Mouse (Mus musculus): ENCODE results near the gene Rora.

Gene Rora

DNA sequence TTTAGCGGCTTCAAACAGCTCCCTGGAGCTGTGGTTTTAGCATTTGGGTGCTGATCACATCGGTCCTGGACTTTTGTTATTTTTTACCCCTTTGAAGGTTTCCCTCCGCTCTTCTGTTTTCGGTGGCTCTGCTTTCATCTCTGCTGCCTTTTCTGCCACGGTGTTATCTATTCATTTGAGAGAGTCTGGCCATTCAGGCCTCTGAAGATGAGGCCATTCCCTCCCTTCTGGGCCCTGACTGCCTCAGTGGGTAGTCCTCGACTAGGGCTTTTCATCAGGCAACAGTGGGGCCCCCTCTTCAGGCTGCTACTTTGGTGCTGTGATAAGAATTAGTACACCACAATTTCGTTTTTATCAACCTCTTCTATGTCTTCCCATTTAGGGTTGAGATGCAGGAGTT, 617.3 kb downstream of the Rora start:
- in situ Hi-C loops (cut with MboI, MseI): loop anchor here (10.0 kb wide), 2 partner anchors 106 to 1624 kb away; no protein-coding TSS in a partner anchor

GRCm38 (mm10) chr9:69272884-69273283, 619.3 kb downstream of the Rora start:
- in situ Hi-C loops (cut with MboI, MseI): loop anchor here (10.0 kb wide), 2 partner anchors 108 to 1622 kb away; no protein-coding TSS in a partner anchor

GRCm38 (mm10) chr9:69274766-69275485, 621.3 kb downstream of the Rora start:
- in situ Hi-C loops (cut with MboI, MseI): loop anchor here (10.0 kb wide), 2 partner anchors 110 to 1620 kb away; no protein-coding TSS in a partner anchor

GRCm38 (mm10) chr9:69277256-69277655, 623.7 kb downstream of the Rora start:
- in situ Hi-C loops (cut with MboI, MseI): loop anchor here (10.0 kb wide), 2 partner anchors 112 to 1618 kb away; no protein-coding TSS in a partner anchor

DNA sequence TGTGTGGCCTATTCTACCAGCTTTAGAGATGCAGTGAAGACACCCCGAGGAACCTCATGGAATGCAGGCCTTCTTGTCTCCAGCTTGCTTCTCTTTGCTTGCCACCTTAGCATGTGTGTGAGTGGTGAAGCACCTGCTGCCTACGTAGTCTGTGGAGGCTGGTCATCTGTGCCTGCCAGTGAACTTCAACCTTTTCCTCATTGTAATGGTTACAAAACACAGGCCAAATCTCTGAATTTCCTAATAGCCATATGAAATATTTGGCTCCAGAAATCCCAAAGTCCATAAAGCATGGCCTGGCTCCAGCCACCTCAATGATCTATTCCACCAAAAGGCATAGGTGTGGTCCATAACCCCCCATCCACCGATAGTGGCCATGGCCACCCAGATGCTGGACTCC, 631.4 kb downstream of the Rora start:
- in situ Hi-C loops (cut with MboI, MseI): loop anchor here in 1 of 2 experiments (5.0 kb wide), 2 partner anchors 123 to 318 kb away; no protein-coding TSS in a partner anchor

- in situ Hi-C loops (cut with MboI, MseI): loop anchor here in 1 of 2 experiments (5.0 kb wide), 2 partner anchors 126 to 321 kb away; no protein-coding TSS in a partner anchor
These were observed 634.5 kb downstream of the Rora start for GRCm38 (mm10) chr9:69288113-69288512.

DNA sequence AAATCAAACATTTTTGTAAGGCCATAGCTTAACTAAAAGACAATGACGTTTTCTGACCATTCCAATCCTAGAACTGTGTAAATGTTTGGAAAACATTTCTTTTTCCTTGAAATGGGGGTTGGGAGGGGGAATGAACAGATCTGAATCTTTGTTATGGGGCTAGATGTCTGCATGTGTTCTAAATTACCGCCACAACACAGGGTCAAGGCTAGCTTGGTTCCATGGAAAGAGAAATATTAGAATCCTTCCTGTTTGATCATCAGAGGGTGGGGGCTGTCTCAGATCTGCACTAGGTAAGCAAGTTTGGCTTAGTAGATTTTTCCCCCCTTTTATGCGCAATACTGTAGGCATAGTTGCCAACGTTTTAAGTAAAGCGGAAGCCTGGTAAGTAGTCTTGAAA, 635.0 kb downstream of the Rora start:
- in situ Hi-C loops (cut with MboI, MseI): loop anchor here in 1 of 2 experiments (5.0 kb wide), 2 partner anchors 126 to 321 kb away; no protein-coding TSS in a partner anchor

DNA sequence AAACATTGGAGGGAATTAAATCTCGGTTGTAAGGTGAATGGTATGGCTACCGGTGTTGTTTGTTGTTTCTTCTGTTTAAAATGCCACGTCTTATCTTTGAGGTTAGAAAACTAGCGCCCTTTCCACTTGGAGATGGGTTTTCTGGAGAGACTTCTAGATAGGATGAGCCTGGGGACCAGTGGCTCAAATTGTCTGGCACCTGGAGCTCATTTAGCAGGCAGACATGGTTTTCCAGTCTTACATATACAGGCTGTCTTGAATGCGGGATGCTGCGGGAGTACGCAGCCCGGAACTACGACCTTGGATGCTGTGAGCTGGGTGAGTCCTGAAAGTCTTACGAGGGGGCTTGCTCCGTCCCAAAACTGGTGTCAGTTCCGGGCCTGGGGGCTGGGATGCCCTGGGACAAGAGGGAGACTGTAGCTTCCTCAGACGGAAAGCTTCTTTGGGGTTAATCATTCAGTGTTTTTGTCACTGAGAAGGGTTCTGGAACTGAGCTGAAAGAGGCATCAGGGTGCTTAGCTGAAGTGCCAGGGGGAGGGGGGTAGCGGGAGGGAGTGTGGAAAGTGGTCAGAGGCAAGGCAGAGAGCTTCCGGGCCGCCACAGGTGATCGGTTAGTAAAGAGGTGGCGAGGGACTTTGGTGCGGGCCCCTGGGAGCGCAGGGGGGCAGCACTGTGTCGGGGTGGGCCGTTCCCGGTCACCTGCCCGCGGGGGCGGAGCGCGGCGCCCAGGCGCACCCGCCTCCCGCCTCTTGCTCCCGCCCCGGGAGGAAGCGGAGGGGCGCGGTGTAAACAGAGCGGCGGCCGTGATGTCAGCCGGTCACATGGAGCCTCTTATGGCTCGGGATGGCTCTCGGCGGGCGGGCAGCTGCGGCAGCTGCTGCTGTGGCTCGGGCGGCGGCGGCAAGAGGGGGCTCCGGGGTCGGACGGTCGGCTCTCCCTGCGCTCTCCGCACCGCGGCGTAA, 635.8 kb downstream of the Rora start:
- in situ Hi-C loops (cut with MboI, MseI): loop anchor here (5.0 kb wide), 3 partner anchors 63 to 322 kb away; no protein-coding TSS in a partner anchor

DNA sequence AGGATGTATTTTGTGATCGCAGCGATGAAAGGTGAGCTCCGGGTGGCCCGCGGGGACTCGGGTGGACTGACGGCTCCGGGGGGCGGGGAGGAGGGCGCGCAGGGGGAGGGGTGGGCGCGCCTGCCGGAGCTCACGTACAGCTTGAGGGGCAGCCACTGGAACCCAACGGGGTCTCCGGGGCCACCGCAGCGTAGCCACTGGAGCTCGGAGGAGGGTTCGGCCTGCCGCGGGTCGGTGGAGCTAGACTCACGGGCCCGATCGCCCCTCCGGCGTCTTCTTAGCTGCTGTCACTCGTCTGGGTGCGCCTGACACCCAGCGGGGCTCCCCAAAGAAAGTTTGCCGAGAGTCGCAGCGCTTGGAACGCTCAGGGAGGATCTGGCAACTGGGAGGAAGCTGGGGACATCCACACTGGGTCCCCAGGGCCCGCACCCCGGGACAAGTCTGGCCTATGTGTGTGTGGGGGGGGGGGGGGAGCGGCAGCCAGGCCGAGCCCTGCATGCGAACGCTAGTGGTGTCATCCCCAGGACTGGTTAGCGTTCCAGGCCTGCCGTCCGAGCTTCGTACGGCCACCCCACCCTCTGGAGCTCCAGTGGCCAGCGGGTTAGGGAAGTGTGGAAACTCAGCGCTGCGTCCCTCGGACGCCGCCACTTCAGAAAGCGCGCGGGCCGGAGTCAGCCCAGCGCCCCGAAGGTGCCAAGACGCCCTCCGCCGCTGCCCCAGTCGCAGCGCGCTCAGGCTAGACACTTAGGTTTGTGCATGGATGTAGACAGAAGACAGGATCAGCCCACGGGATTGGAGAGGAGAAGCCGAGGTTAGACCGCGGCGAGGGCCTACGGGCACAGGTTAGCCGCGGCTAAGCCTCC, 636.7 kb downstream of the Rora start:
- in situ Hi-C loops (cut with MboI, MseI): loop anchor here in 1 of 2 experiments (5.0 kb wide), 1 partner anchor 62 kb away; no protein-coding TSS in a partner anchor

GRCm38 (mm10) chr9:69290881-69291450, 637.4 kb downstream of the Rora start:
- in situ Hi-C loops (cut with MboI, MseI): loop anchor here in 1 of 2 experiments (5.0 kb wide), 1 partner anchor 61 kb away; no protein-coding TSS in a partner anchor

DNA sequence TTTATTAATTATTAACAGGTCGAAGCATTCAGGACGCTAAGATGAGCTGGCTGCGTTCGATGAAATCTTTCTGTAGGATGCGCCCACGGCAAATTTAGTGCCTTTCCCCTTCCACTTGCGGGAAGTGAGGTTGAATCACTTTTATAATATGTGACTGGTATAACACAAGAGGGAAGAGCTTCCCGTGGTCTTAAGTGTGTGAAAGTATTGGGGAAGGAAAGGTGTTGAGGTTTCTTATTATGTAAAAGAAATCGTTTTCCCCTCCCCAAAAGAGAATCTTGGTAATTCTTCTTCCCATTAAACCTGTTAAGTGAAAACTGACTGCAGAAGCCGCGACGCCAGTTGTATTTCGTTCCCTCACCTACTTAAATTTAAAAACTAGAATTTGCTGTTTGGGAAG, 637.9 kb downstream of the Rora start:
- in situ Hi-C loops (cut with MboI, MseI): loop anchor here in 1 of 2 experiments (5.0 kb wide), 1 partner anchor 61 kb away; no protein-coding TSS in a partner anchor

DNA sequence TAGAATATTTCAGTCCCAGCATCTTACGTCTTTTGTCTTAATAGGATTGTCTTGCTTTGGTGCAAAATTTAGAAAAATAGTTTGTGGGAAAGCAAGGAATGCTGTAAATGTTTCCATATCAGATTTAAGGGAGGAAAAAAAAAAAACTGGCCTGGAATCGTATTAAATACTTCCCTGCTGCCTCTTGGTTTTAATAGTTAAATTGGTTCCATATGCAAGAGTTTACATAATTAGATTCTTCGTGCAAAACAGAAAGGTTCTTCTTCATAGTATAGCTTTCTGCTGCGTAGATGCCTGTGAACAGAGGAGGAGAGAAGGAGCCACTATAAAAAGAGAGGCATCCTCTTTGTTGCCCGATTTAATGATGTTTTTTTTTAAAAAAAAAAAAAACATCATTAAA, 638.8 kb downstream of the Rora start:
- in situ Hi-C loops (cut with MboI, MseI): loop anchor here in 1 of 2 experiments (5.0 kb wide), 1 partner anchor 60 kb away; no protein-coding TSS in a partner anchor

GRCm38 (mm10) chr9:69292776-69293687, 639.4 kb downstream of the Rora start:
- in situ Hi-C loops (cut with MboI, MseI): loop anchor here in 1 of 2 experiments (5.0 kb wide), 1 partner anchor 59 kb away; no protein-coding TSS in a partner anchor

- in situ Hi-C loops (cut with MboI, MseI): loop anchor here in 1 of 2 experiments (5.0 kb wide), 1 partner anchor 59 kb away; no protein-coding TSS in a partner anchor
These were observed 640.1 kb downstream of the Rora start for GRCm38 (mm10) chr9:69293688-69294074.

DNA sequence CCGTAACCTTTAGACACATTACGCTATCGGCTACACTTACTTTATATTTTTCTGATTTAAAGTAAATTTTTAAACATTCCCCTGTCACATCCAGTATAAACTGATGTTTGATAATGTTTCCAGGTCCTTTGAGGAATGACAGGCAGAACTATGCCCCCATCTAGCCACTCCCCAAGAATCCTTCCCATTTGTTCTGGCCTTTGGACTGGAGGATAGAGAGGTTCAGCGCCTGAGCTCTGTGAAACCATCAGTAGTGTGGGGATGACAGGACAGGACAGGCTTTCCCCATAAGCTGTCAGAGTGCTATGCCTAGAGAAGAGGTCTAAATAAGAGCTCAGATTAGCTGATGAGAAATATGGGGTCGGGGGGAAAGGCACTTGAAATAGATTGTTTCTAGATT, 640.8 kb downstream of the Rora start:
- in situ Hi-C loops (cut with MboI, MseI): loop anchor here in 1 of 2 experiments (5.0 kb wide), 1 partner anchor 58 kb away; no protein-coding TSS in a partner anchor

- in situ Hi-C loops (cut with MboI, MseI): loop anchor here (5.0 kb wide), 3 partner anchors 57 to 338 kb away; no protein-coding TSS in a partner anchor
These were observed 641.3 kb downstream of the Rora start for GRCm38 (mm10) chr9:69294856-69295255.

- in situ Hi-C loops (cut with MboI, MseI): loop anchor here (5.0 kb wide), 2 partner anchors 264 to 339 kb away; no protein-coding TSS in a partner anchor
These were observed 642.2 kb downstream of the Rora start for GRCm38 (mm10) chr9:69295826-69296225.

GRCm38 (mm10) chr9:69296418-69296817, 642.8 kb downstream of the Rora start:
- in situ Hi-C loops (cut with MboI, MseI): loop anchor here (5.0 kb wide), 2 partner anchors 264 to 339 kb away; no protein-coding TSS in a partner anchor
